Mouse (Mus musculus): Measurements from ENCODE around the gene Gprc5c. TPM values are rescaled to one million over a fixed set of nuclear protein-coding genes. Genes with fewer than 3 reads are reported as not detected.

Gene Gprc5c
- polyA plus RNA-seq, 1 experiment from 2014 or later = 33.2 TPM

DNA sequence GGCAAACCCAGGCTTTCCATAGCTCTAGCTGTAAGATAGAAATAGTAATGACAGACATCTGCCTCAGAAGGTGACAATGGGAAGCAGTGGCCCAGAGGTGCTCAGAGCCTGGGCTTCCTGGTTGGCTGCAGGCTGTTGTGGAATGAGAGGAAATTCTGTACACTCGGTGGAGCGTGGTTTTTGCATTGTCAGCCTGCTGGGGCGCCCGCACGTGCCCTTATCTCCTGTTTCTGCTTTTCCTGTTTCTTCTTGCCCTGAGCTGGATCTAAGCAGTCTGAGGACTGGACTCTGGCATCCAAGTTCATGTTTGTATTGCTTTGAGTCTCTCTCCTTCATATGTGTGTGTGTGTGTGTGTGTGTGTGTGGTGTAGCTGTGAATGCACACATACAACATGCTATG lies 24.3 kb upstream of the Gprc5c start:
- Histone ChIP-seq H3K4me2 (ENCODE audit: low read depth, low read length) (no peak overlapping the region), H3K4me1 (replicated peaks; ENCODE audit: control insufficient read depth, insufficient read depth, low read length) (peaks cover 42% of the 10 kb centered on the region), H3K4me3 (ENCODE audit: low read length) (no peak overlapping the region), H3K9me3 (ENCODE audit: control insufficient read depth, low read length) (no peaks in the 10 kb centered on the region), H3K9ac (ENCODE audit: low read length) (no peak overlapping the region), H3K27me3 (ENCODE audit: control insufficient read depth, insufficient read depth, low read depth, low read length) (no peaks in the 10 kb centered on the region), H3K36me3 (ENCODE audit: control insufficient read depth, insufficient read depth, low read length) (no peaks in the 10 kb centered on the region), H3K27ac (ENCODE audit: low read length) (no peak overlapping the region; the same call in 1 of the 2 replicates)
- no peak for ATAC-seq (ENCODE audit: low read depth)
- 29% methylated on average over 5 of the region's 5 CpGs for WGBS

DNA sequence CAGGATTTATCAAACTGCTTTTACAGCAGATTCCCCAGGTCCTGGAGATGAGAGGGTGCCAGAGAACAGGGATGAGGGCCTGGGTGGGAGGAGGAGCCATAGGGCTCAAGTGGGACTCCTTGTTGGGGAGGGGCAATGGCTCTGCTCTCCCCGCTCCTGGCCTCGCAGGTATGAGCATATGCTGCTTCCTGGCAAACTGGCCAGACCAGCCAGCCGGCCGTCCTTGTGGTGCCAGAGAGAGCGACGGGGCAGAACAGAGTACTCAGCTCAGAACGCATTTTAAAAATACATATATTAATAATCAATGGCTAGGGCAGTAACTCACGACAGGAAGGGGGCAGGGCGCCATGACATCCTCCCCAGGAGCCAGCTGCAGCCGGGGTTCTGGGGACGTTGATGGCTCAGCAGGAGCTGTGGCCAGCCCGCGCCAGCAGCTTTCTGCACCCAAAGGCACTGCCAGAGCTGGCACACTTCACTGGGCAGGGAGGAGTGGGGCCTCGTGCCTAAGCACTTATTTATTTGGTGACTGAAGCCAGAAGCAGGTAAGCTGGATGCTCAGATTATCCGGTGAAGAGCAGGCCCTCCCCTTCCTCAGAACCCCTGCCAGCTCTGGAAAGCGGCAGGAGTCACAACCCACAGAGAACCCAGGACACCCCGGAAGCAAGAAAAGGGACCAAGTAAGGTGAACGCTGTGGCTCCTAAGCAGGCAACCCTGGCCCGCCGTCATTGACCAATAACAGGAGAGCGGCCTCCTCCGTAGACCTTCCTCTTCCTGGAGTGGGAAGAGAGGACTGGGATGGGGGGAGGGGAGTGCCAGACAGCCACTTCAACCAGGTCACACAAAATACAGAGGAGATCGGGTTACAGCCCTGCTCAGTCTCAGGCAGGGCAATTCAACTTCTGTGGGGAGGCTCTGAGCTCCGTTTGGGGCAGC lies 21.2 kb upstream of the Gprc5c start:
- H3K4me3 ChIP-seq (ENCODE audit: low read length) = peak overlapping the region; percentile 40
- H3K27me3 ChIP-seq (ENCODE audit: control insufficient read depth, insufficient read depth, low read depth, low read length) = no peaks in the 10 kb centered on the region
- H3K4me1 ChIP-seq (replicated peaks; ENCODE audit: control insufficient read depth, insufficient read depth, low read length) = peaks cover 37% of the 10 kb centered on the region
- ATAC-seq (ENCODE audit: low read depth) = peak; percentile 92
- no peaks in the 10 kb centered on the region for H3K36me3 ChIP-seq (ENCODE audit: control insufficient read depth, insufficient read depth, low read length)
- H3K9ac ChIP-seq (ENCODE audit: low read length) = peak overlapping the region; percentile 66
- H3K27ac ChIP-seq (ENCODE audit: low read length) = peak overlapping the region; percentile 98
- H3K9me3 ChIP-seq (ENCODE audit: control insufficient read depth, low read length) = no peaks in the 10 kb centered on the region
- H3K4me2 ChIP-seq (ENCODE audit: low read depth, low read length) = peak overlapping the region; percentile 72
- 6% methylated on average over 24 of the region's 24 CpGs for WGBS

DNA sequence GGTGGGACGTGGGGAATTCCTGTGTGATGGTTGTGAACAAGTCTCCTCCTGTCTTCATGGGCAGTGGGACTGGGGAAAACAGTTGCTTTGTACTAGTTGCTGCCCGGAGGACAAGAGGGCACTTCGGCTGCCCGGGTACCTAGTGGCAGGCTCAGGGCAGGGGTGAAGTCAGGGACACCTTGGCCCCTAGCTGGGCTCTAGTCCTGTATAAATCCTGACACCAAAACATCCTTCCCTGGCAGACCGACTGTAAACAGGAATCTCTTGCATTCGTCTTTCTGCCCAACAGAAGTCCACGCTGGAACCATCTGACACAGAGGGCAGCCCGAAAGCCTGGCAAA lies 20.5 kb upstream of the Gprc5c start:
- Histone ChIP-seq H3K9me3 (ENCODE audit: control insufficient read depth, low read length) (no peaks in the 10 kb centered on the region), H3K4me3 (ENCODE audit: low read length) (peak overlapping the region; percentile 40), H3K27ac (ENCODE audit: low read length) (peak overlapping the region; percentile 98), H3K36me3 (ENCODE audit: control insufficient read depth, insufficient read depth, low read length) (no peaks in the 10 kb centered on the region), H3K9ac (ENCODE audit: low read length) (peak overlapping the region; percentile 66), H3K4me1 (replicated peaks; ENCODE audit: control insufficient read depth, insufficient read depth, low read length) (peaks cover 37% of the 10 kb centered on the region), H3K4me2 (ENCODE audit: low read depth, low read length) (peak overlapping the region; percentile 72), H3K27me3 (ENCODE audit: control insufficient read depth, insufficient read depth, low read depth, low read length) (no peaks in the 10 kb centered on the region)
- ATAC-seq (ENCODE audit: low read depth) = peak; percentile 30; the same call in 1 of the 2 replicates
- WGBS = 14% methylated on average over 8 of the region's 8 CpGs

DNA sequence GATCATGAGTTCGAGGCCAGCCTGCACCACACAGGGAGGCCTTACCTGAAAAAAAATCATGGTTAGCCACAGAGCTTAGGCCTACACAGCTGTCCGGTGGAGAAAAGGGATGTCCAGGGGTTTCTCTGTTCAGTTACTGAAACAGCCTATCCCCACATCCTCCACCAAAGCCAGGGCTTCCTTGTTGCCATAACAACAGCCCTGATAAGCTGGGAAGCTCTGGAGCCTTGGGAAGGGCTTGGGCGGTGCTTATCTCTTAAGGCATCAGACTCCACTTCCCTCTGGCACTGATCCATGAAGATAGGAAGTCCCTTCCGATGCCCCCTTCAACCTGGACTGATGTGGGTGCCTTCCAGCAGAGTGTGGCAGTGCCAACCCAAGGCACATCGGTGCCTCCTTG lies 17.8 kb upstream of the Gprc5c start:
- WGBS = 43% methylated on average over 5 of the region's 5 CpGs
- Histone ChIP-seq H3K9me3 (ENCODE audit: control insufficient read depth, low read length) (no peaks in the 10 kb centered on the region; the same call in 1 of the 2 replicates), H3K27me3 (ENCODE audit: control insufficient read depth, insufficient read depth, low read depth, low read length) (no peaks in the 10 kb centered on the region), H3K9ac (ENCODE audit: low read length) (no peak overlapping the region), H3K4me3 (ENCODE audit: low read length) (no peak overlapping the region), H3K4me1 (replicated peaks; ENCODE audit: control insufficient read depth, insufficient read depth, low read length) (peaks cover 30% of the 10 kb centered on the region), H3K4me2 (ENCODE audit: low read depth, low read length) (no peak overlapping the region), H3K36me3 (ENCODE audit: control insufficient read depth, insufficient read depth, low read length) (no peaks in the 10 kb centered on the region), H3K27ac (ENCODE audit: low read length) (no peak overlapping the region)
- ATAC-seq (ENCODE audit: low read depth) = no peak

DNA sequence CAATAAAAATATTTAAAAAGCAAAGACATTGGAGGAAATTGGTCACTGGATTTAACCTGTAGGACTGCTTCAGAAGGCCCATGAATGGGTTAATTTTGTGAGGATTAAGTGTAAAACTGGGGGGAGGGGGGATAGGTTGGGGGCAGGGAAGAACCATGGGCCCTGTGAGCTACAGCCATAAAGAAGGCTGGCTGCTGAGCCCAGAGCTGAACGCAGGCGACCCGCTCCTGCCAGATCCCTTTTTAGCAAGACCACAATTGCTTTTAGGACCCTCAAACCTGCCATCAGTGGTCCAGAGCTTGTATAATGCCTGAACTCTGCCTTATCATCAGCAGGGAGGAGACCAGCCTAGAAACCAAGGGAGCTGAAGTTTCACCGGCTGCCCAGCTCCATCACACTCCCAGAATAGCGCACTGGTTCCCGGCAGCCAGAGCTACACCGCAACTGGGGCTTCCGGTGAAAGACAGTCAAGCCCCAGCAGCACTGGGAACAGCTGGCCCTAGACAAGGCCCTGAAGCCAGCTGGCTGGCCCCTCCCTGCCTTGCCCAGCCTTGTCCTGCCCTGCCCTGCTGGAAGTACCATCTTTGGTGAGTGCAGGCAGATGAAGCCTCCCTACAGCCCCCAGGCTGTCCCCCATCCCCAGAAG lies 7.0 kb upstream of the Gprc5c start:
- no peak overlapping the region for H3K4me3 ChIP-seq (ENCODE audit: low read length)
- ATAC-seq (ENCODE audit: low read depth) = peak; percentile 76
- H3K27me3 ChIP-seq (ENCODE audit: control insufficient read depth, insufficient read depth, low read depth, low read length) = no peaks in the 10 kb centered on the region
- H3K36me3 ChIP-seq (ENCODE audit: control insufficient read depth, insufficient read depth, low read length) = no peaks in the 10 kb centered on the region
- WGBS = 13% methylated on average over 8 of the region's 8 CpGs
- H3K27ac ChIP-seq (ENCODE audit: low read length) = no peak overlapping the region
- H3K4me2 ChIP-seq (ENCODE audit: low read depth, low read length) = no peak overlapping the region
- H3K9ac ChIP-seq (ENCODE audit: low read length) = peak overlapping the region; percentile 39; the same call in 1 of the 2 replicates
- no peaks in the 10 kb centered on the region for H3K9me3 ChIP-seq (ENCODE audit: control insufficient read depth, low read length)
- H3K4me1 ChIP-seq (replicated peaks; ENCODE audit: control insufficient read depth, insufficient read depth, low read length) = peaks cover 3% of the 10 kb centered on the region; the same call in 1 of the 2 replicates

DNA sequence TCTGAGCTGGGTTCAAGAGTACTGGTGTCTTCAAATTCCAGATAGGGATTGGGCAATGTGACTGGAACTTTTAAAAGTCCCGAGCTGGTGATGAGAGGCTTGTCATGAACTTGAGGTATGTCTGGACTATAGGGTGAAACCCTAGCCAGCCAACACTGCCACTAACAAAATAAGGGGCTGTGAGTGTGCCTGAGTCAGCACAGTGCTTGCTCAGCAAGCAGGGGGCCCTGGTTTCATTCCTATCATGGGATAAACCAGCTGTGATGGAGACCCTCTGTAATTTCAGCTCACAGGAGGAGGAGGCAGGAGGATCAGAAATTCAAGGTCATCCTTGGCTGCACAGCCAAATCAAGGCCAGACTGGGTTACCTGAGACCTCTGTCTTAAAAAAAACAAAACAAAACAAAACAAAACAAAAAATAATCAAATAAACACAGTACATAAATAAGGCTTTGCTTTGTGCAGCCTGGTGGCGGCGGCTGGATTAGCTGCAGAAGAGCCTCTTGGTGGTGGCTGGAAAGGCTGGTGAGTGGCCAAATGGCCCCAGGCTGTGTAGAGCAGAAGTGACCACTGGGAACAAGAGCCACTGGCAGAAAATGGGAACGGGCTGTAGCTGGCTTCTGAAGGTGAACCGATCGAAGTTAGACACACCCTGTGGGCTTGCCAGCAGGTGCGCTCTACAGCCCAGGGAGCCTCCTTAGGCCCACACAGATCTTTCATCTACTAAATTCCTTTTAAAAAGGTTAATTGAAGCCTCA lies 6.3 kb upstream of the Gprc5c start:
- WGBS = 77% methylated on average over 7 of the region's 7 CpGs
- Histone ChIP-seq H3K4me1 (replicated peaks; ENCODE audit: control insufficient read depth, insufficient read depth, low read length) (peaks cover 10% of the 10 kb centered on the region; the same call in 1 of the 2 replicates), H3K9me3 (ENCODE audit: control insufficient read depth, low read length) (no peaks in the 10 kb centered on the region), H3K27me3 (ENCODE audit: control insufficient read depth, insufficient read depth, low read depth, low read length) (no peaks in the 10 kb centered on the region), H3K9ac (ENCODE audit: low read length) (peak overlapping the region; percentile 39; the same call in 1 of the 2 replicates), H3K27ac (ENCODE audit: low read length) (no peak overlapping the region), H3K4me3 (ENCODE audit: low read length) (no peak overlapping the region), H3K4me2 (ENCODE audit: low read depth, low read length) (no peak overlapping the region), H3K36me3 (ENCODE audit: control insufficient read depth, insufficient read depth, low read length) (no peaks in the 10 kb centered on the region)
- ATAC-seq (ENCODE audit: low read depth) = no peak

DNA sequence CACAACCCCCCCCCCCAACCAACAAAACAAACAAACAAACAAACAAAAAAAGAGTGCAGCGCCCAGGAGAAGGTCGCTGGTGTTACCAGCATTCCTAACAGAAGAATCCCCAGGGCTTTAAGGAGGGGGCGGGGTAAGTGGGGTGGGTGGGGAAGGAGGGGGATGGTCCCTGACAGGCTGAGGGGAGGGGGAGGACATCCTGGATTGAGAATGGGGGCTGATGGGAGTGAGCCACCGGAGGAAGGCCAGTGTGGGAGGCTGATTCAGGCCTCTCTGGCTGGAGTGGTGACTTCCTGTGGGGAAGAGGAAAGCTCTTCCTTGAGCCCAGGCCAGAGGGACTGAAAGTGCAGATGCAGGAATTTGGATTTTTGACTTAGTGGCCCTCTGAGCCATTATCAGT lies 4.6 kb upstream of the Gprc5c start:
- H3K27me3 ChIP-seq (ENCODE audit: control insufficient read depth, insufficient read depth, low read depth, low read length) = no peaks in the 10 kb centered on the region
- H3K9ac ChIP-seq (ENCODE audit: low read length) = no peak overlapping the region
- no peak overlapping the region for H3K4me3 ChIP-seq (ENCODE audit: low read length)
- peaks cover 21% of the 10 kb centered on the region for H3K4me1 ChIP-seq (replicated peaks; ENCODE audit: control insufficient read depth, insufficient read depth, low read length)
- no peak overlapping the region for H3K27ac ChIP-seq (ENCODE audit: low read length)
- WGBS = 64% methylated on average over 4 of the region's 4 CpGs
- no peaks in the 10 kb centered on the region for H3K9me3 ChIP-seq (ENCODE audit: control insufficient read depth, low read length)
- no peak for ATAC-seq (ENCODE audit: low read depth)
- H3K4me2 ChIP-seq (ENCODE audit: low read depth, low read length) = no peak overlapping the region
- H3K36me3 ChIP-seq (ENCODE audit: control insufficient read depth, insufficient read depth, low read length) = no peaks in the 10 kb centered on the region

DNA sequence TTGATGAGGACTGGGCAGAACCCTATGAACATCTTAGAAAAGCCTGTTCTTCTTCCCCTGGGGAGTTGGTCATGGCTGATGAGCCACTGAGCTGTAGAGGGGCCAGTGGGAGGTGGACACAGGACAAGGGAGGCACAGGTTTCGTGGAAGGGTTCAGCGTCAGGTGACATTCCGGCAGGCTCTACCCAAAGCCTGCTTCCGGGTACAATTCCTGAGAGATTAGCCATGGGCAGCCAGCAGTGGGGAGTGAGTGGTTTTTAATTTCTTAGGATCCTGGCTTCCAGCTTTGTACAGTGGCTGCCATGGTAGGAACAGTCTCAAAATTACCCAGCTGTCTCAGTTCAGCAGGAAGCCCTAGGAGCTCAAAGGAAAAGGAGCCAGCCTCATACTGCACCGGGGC lies 3.9 kb upstream of the Gprc5c start:
- Histone ChIP-seq H3K9me3 (ENCODE audit: control insufficient read depth, low read length) (no peaks in the 10 kb centered on the region), H3K9ac (ENCODE audit: low read length) (no peak overlapping the region), H3K27ac (ENCODE audit: low read length) (no peak overlapping the region), H3K4me1 (replicated peaks; ENCODE audit: control insufficient read depth, insufficient read depth, low read length) (peaks cover 21% of the 10 kb centered on the region), H3K27me3 (ENCODE audit: control insufficient read depth, insufficient read depth, low read depth, low read length) (no peaks in the 10 kb centered on the region), H3K4me3 (ENCODE audit: low read length) (no peak overlapping the region), H3K4me2 (ENCODE audit: low read depth, low read length) (no peak overlapping the region), H3K36me3 (ENCODE audit: control insufficient read depth, insufficient read depth, low read length) (no peaks in the 10 kb centered on the region)
- no peak for ATAC-seq (ENCODE audit: low read depth)
- WGBS = 83% methylated on average over 5 of the region's 5 CpGs

DNA sequence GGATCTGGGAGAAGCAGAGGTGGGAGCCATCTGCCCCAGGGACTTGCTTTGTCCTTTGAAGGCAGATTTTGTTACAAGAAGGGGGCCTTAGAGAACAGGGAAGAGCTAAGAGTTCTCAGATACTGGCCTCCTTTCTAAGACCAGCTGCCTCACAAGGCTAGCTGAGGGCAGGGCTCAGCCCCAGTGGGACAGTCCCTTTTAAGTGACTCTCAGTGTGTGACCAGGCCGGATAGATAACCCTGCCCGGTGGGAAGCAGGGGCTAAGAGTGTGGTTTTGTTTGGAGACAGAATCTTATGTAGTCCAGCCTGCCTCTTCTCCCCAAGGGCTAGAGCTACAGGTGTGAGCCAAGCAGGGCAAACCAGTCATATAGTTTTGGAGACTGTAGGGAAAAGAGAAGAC lies 1.4 kb upstream of the Gprc5c start:
- Histone ChIP-seq H3K9ac (ENCODE audit: low read length) (no peak overlapping the region), H3K9me3 (ENCODE audit: control insufficient read depth, low read length) (no peaks in the 10 kb centered on the region), H3K4me2 (ENCODE audit: low read depth, low read length) (no peak overlapping the region), H3K4me3 (ENCODE audit: low read length) (no peak overlapping the region), H3K27ac (ENCODE audit: low read length) (peak overlapping the region; percentile 90), H3K36me3 (ENCODE audit: control insufficient read depth, insufficient read depth, low read length) (no peaks in the 10 kb centered on the region), H3K4me1 (replicated peaks; ENCODE audit: control insufficient read depth, insufficient read depth, low read length) (peaks cover 21% of the 10 kb centered on the region; the same call in 1 of the 2 replicates), H3K27me3 (ENCODE audit: control insufficient read depth, insufficient read depth, low read depth, low read length) (no peaks in the 10 kb centered on the region)
- ATAC-seq (ENCODE audit: low read depth) = no peak
- WGBS = 20% methylated on average over 2 of the region's 2 CpGs
